Comparison of ENCODE assay signal across 12 mouse cellular contexts in genomic region chr19:28298669-28299068, GRCm38 (mm10).
DNase-seq lines count a peak whose midpoint lies in the region; ATAC-seq and TF ChIP-seq lines count a peak whose summit lies in the region.
"Had no signal": no experiment of that assay in that cellular context is flagged by ENCODE, and none has a peak within 500 bp of the region (broad histone marks: within the 10 kb centered on the region; RNA-seq: fewer than 3 reads in every experiment).

No protein-coding gene starts in this region.

- H3K27ac ChIP-seq in kidney, adult 2 months (ENCODE audit: insufficient read depth, low read depth, low read length), result peak overlapping the region; percentile 58
- H3K27ac ChIP-seq in forebrain, postnatal 0 days (ENCODE audit: low read depth, low read length), result no peak overlapping the region
- peak overlapping the region; percentile 77 for H3K27ac ChIP-seq in limb, embryonic 10.5 days
- H3K27ac ChIP-seq in intestine, embryonic 15.5 days, result no peak overlapping the region
- H3K27ac ChIP-seq: embryonic facial prominence, embryonic 15.5 days had no signal

- peaks cover 6% of the 10 kb centered on the region for H3K4me1 ChIP-seq in kidney, adult 2 months (ENCODE audit: control insufficient read depth, insufficient read depth, low read length)
- no peaks in the 10 kb centered on the region for H3K4me1 ChIP-seq in forebrain, postnatal 0 days (ENCODE audit: insufficient read depth)
- H3K4me1 ChIP-seq in limb, embryonic 10.5 days, result peaks cover 40% of the 10 kb centered on the region
- peaks cover 2% of the 10 kb centered on the region; the same call in 1 of the 2 replicates for H3K4me1 ChIP-seq in intestine, embryonic 15.5 days (replicated peaks)

- no peak overlapping the region for H3K4me3 ChIP-seq in kidney, adult 2 months (ENCODE audit: insufficient read depth, low read depth, low read length)
- no peak overlapping the region for H3K4me3 ChIP-seq in forebrain, postnatal 0 days (ENCODE audit: low read depth, low read length)
- H3K4me3 ChIP-seq in limb, embryonic 10.5 days, result no peak overlapping the region
- H3K4me3 ChIP-seq in intestine, embryonic 15.5 days (replicated peaks), result no peak overlapping the region
- H3K4me3 ChIP-seq: embryonic facial prominence, embryonic 15.5 days; myocyte had no signal

- no peak for DNase-seq in kidney, adult 2 months
- no peak for DNase-seq in kidney, postnatal 36 days
- peak; percentile 40 to 42 for DNase-seq in cerebellum, postnatal 14 days
- DNase-seq in forebrain, postnatal 0 days, result peak; percentile 4
- DNase-seq in limb, embryonic 10.5 days (ENCODE audit: low spot score), result peak; percentile 56
- DNase-seq in embryo, embryonic 9.5 days (ENCODE audit: extremely low spot score), result no peak
- no peak for DNase-seq in ovary, adult 18-20 months (ENCODE audit: low spot score)
- DNase-seq: lung, adult 2 months had no signal

- no peaks in the 10 kb centered on the region for H3K27me3 ChIP-seq in kidney, adult 2 months (replicated peaks; ENCODE audit: control insufficient read depth, insufficient read depth, low read length)
- no peaks in the 10 kb centered on the region for H3K27me3 ChIP-seq in forebrain, postnatal 0 days (ENCODE audit: insufficient read depth, low read length)
- H3K27me3 ChIP-seq in limb, embryonic 10.5 days (ENCODE audit: low read depth, poor library complexity, severe bottlenecking), result no peaks in the 10 kb centered on the region
- no peaks in the 10 kb centered on the region for H3K27me3 ChIP-seq in intestine, embryonic 15.5 days (replicated peaks)
- H3K27me3 ChIP-seq: embryonic facial prominence, embryonic 15.5 days had no signal

- H3K9ac ChIP-seq in forebrain, postnatal 0 days, result no peak overlapping the region
- no peak overlapping the region for H3K9ac ChIP-seq in intestine, embryonic 15.5 days
- H3K9ac ChIP-seq: embryonic facial prominence, embryonic 15.5 days had no signal

- TF ChIP-seq CTCF in kidney, adult 2 months (conservative IDR thresholded peaks at IDR 0.05; ENCODE audit: insufficient read depth, insufficient read length, low read depth, low read length), result no peak
- no peak for TF ChIP-seq CTCF in forebrain, postnatal 0 days (IDR thresholded peaks at IDR 0.05; ENCODE audit: low read depth)

- no peak for TF ChIP-seq POLR2A in kidney, adult 2 months (IDR thresholded peaks at IDR 0.05; ENCODE audit: low read depth, low read length)

- no peaks in the 10 kb centered on the region; the same call in 1 of the 2 replicates for H3K36me3 ChIP-seq in kidney, adult 2 months (ENCODE audit: control insufficient read depth, insufficient read depth, low read length)
- H3K36me3 ChIP-seq in forebrain, postnatal 0 days (ENCODE audit: insufficient read depth), result no peaks in the 10 kb centered on the region
- H3K36me3 ChIP-seq in limb, embryonic 10.5 days, result no peaks in the 10 kb centered on the region
- H3K36me3 ChIP-seq in intestine, embryonic 15.5 days, result no peaks in the 10 kb centered on the region
- H3K36me3 ChIP-seq: embryonic facial prominence, embryonic 15.5 days had no signal

- WGBS in kidney, adult 2 months, result 73% methylated on average over 9 of the region's 9 CpGs
- 60% methylated on average over 9 of the region's 9 CpGs for WGBS in forebrain, postnatal 0 days
- WGBS in limb, embryonic 10.5 days, result 78% methylated on average over 9 of the region's 9 CpGs
- 63% methylated on average over 9 of the region's 9 CpGs for WGBS in intestine, embryonic 15.5 days

- H3K9me3 ChIP-seq in forebrain, postnatal 0 days (ENCODE audit: low read length), result no peaks in the 10 kb centered on the region
- no peaks in the 10 kb centered on the region for H3K9me3 ChIP-seq in limb, embryonic 10.5 days (replicated peaks)
- no peaks in the 10 kb centered on the region for H3K9me3 ChIP-seq in intestine, embryonic 15.5 days
- H3K9me3 ChIP-seq: embryonic facial prominence, embryonic 15.5 days had no signal

- H3K4me2 ChIP-seq in forebrain, postnatal 0 days (ENCODE audit: low read depth), result no peak overlapping the region
- no peak overlapping the region for H3K4me2 ChIP-seq in intestine, embryonic 15.5 days (replicated peaks)
- H3K4me2 ChIP-seq: embryonic facial prominence, embryonic 15.5 days; heart, embryonic 11.5 days had no signal

- ATAC-seq in forebrain, postnatal 0 days, result 0 out of 2 replicates have a peak, but pooled peaks have one; percentile 18
- ATAC-seq in intestine, embryonic 15.5 days, result no peak

Comparison
In these comparisons a context has a peak if more than half of its experiments do, and no peak if none do; other contexts are left out.
1. DNase-seq: peak in cerebellum, postnatal 14 days (2 of 2), forebrain, postnatal 0 days (single experiment) and limb, embryonic 10.5 days (single experiment); none in kidney, adult 2 months (single experiment), kidney, postnatal 36 days (0 of 2), embryo, embryonic 9.5 days (single experiment) and ovary, adult 18-20 months (single experiment).
2. H3K27ac ChIP-seq: peak in kidney, adult 2 months (single experiment) and limb, embryonic 10.5 days (single experiment); none in forebrain, postnatal 0 days (single experiment) and intestine, embryonic 15.5 days (single experiment).